Mouse (Mus musculus): ENCODE data around the gene Drc3.

The Drc3 gene

GRCm38 (mm10) chr11:60352559-60353411, at the start of gene Drc3, which contains the start of gene Tom1l2:
Drc3 (plus strand) TSS chr11:60353329.
Tom1l2 (minus strand) TSS chr11:60352905.
- no peaks in the 10 kb centered on the region for H3K9me3 ChIP-seq (ENCODE audit: low read length)
- TF ChIP-seq NANOG (IDR thresholded peaks at IDR 0.05; ENCODE audit: borderline replicate concordance, low read length) (no peak), CTCF (conservative IDR thresholded peaks at IDR 0.05; ENCODE audit: low read length) (no peak), POU5F1 (IDR thresholded peaks at IDR 0.05; ENCODE audit: borderline replicate concordance, low read length) (no peak)
- peak within 1 kb of the TSS; percentile 93 for H3K4me3 ChIP-seq (replicated peaks; ENCODE audit: low read length)
- H3K27me3 ChIP-seq (ENCODE audit: insufficient read depth, low read length) = no peaks in the 10 kb centered on the region
- peaks cover 31% of the 10 kb centered on the region for H3K4me1 ChIP-seq (replicated peaks; ENCODE audit: low read depth, low read length)
- no peaks in the 10 kb centered on the region for H3K36me3 ChIP-seq (ENCODE audit: insufficient read depth, low read length)

- Histone ChIP-seq H3K36me3 (ENCODE audit: insufficient read depth, low read length) (no peaks in the 10 kb centered on the region), H3K4me1 (replicated peaks; ENCODE audit: low read depth, low read length) (peaks cover 64% of the 10 kb centered on the region), H3K4me3 (replicated peaks; ENCODE audit: low read length) (no peak overlapping the region), H3K9me3 (ENCODE audit: low read length) (no peaks in the 10 kb centered on the region), H3K27me3 (ENCODE audit: insufficient read depth, low read length) (no peaks in the 10 kb centered on the region)
- TF ChIP-seq CTCF (conservative IDR thresholded peaks at IDR 0.05; ENCODE audit: low read length) (no peak), NANOG (IDR thresholded peaks at IDR 0.05; ENCODE audit: borderline replicate concordance, low read length) (no peak), POU5F1 (IDR thresholded peaks at IDR 0.05; ENCODE audit: borderline replicate concordance, low read length) (no peak)
Measured at GRCm38 (mm10) chr11:60303497-60303896, 49.6 kb upstream of the Drc3 start.

- H3K4me3 ChIP-seq (replicated peaks; ENCODE audit: low read length) = no peak overlapping the region
- no peaks in the 10 kb centered on the region for H3K9me3 ChIP-seq (ENCODE audit: low read length)
- TF ChIP-seq CTCF (conservative IDR thresholded peaks at IDR 0.05; ENCODE audit: low read length) (no peak), POU5F1 (IDR thresholded peaks at IDR 0.05; ENCODE audit: borderline replicate concordance, low read length) (no peak), NANOG (IDR thresholded peaks at IDR 0.05; ENCODE audit: borderline replicate concordance, low read length) (no peak)
- peaks cover 51% of the 10 kb centered on the region for H3K4me1 ChIP-seq (replicated peaks; ENCODE audit: low read depth, low read length)
- H3K36me3 ChIP-seq (ENCODE audit: insufficient read depth, low read length) = no peaks in the 10 kb centered on the region
- H3K27me3 ChIP-seq (ENCODE audit: insufficient read depth, low read length) = no peaks in the 10 kb centered on the region
Measured at GRCm38 (mm10) chr11:60305611-60306010, 47.5 kb upstream of the Drc3 start.

DNA sequence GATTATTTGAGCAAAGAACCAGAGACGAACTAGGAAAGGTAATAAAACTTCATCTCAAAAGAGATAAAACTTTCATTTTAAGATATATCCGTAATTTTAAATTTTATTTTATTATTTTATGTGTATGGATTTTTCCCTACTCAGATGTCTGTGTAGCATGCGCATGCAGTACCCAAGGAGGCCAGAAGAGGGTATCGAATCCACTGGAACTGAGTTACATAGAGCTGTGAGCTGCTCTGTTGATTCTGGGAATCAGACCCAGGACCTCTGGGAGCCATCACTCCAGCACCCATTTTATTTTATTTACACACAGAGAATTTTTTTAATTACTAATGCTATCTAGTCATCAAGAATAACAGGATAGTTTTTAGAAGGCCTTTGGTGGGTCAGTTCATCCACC, 46.3 kb upstream of the Drc3 start:
- TF ChIP-seq NANOG (IDR thresholded peaks at IDR 0.05; ENCODE audit: borderline replicate concordance, low read length) (no peak), CTCF (conservative IDR thresholded peaks at IDR 0.05; ENCODE audit: low read length) (peak; percentile 95)
- no peaks in the 10 kb centered on the region for H3K36me3 ChIP-seq (ENCODE audit: insufficient read depth, low read length)
- H3K4me1 ChIP-seq (replicated peaks; ENCODE audit: low read depth, low read length) = peaks cover 49% of the 10 kb centered on the region
- H3K27me3 ChIP-seq (ENCODE audit: insufficient read depth, low read length) = no peaks in the 10 kb centered on the region
- no peak overlapping the region for H3K4me3 ChIP-seq (replicated peaks; ENCODE audit: low read length)
- no peaks in the 10 kb centered on the region for H3K9me3 ChIP-seq (ENCODE audit: low read length)

DNA sequence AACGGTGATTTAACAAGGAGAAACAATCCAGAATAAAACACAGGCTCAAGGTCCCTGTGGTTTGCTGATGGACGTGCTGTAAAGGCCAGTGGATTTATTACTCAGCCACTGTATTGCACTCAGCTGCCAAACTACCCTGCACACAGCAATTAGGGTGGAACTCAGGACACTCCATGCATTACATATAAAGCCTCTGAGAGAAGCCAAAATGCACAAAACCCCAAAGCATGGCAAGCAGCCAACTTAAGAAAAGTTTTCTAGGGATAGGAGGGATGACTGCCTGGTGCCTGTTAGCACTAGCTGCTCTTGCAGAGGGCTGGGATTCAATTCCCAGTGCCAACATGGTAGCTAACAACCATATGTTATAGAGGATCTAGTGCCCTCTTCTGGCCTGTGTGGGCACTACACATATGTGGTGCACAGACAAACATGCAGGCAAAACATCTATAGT, 45.7 kb upstream of the Drc3 start:
- Histone ChIP-seq H3K4me3 (replicated peaks; ENCODE audit: low read length) (no peak overlapping the region), H3K4me1 (replicated peaks; ENCODE audit: low read depth, low read length) (peaks cover 44% of the 10 kb centered on the region), H3K36me3 (ENCODE audit: insufficient read depth, low read length) (no peaks in the 10 kb centered on the region), H3K27me3 (ENCODE audit: insufficient read depth, low read length) (no peaks in the 10 kb centered on the region), H3K9me3 (ENCODE audit: low read length) (no peaks in the 10 kb centered on the region)
- no peak for TF ChIP-seq NANOG (IDR thresholded peaks at IDR 0.05; ENCODE audit: borderline replicate concordance, low read length)
- TF ChIP-seq CTCF (conservative IDR thresholded peaks at IDR 0.05; ENCODE audit: low read length) = peak; percentile 62
- no peak for TF ChIP-seq POU5F1 (IDR thresholded peaks at IDR 0.05; ENCODE audit: borderline replicate concordance, low read length)

GRCm38 (mm10) chr11:60308061-60308460, 45.1 kb upstream of the Drc3 start:
- H3K4me3 ChIP-seq (replicated peaks; ENCODE audit: low read length) = no peak overlapping the region
- H3K27me3 ChIP-seq (ENCODE audit: insufficient read depth, low read length) = no peaks in the 10 kb centered on the region
- no peak for TF ChIP-seq POU5F1 (IDR thresholded peaks at IDR 0.05; ENCODE audit: borderline replicate concordance, low read length)
- no peak for TF ChIP-seq NANOG (IDR thresholded peaks at IDR 0.05; ENCODE audit: borderline replicate concordance, low read length)
- TF ChIP-seq CTCF (conservative IDR thresholded peaks at IDR 0.05; ENCODE audit: low read length) = no peak
- H3K4me1 ChIP-seq (replicated peaks; ENCODE audit: low read depth, low read length) = peaks cover 37% of the 10 kb centered on the region
- no peaks in the 10 kb centered on the region for H3K36me3 ChIP-seq (ENCODE audit: insufficient read depth, low read length)
- H3K9me3 ChIP-seq (ENCODE audit: low read length) = no peaks in the 10 kb centered on the region

DNA sequence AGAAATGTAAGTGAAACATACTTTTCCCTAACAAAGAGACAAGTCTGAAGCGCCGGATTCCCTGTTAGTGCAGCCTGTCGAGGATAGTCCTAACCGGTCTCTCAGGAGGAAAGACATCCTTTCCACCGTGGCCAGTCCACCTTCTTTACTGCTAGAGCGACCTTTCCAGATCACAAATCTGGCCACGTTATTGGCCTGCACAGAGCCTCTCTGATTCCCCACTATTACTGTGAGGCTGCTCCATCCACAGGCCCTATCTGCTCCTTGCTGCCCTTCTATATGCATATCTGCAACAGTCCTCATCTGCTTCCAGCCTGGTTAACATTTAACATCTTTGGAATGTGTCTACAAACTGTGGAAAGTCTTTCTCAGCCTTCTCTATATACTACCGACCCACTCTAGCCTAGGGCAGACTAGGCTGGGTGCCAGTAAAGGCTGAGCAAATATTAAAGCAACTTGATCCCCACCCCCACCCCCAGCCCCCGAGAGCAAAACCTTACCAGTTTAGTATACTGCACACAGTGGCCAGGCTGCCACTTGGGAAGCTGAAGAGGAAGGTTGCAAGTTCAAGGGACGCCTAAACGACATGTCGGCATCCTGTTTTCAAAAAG, 44.5 kb upstream of the Drc3 start:
- H3K4me3 ChIP-seq (replicated peaks; ENCODE audit: low read length) = no peak overlapping the region
- H3K36me3 ChIP-seq (ENCODE audit: insufficient read depth, low read length) = no peaks in the 10 kb centered on the region
- no peaks in the 10 kb centered on the region for H3K27me3 ChIP-seq (ENCODE audit: insufficient read depth, low read length)
- TF ChIP-seq NANOG (IDR thresholded peaks at IDR 0.05; ENCODE audit: borderline replicate concordance, low read length) = no peak
- no peak for TF ChIP-seq CTCF (conservative IDR thresholded peaks at IDR 0.05; ENCODE audit: low read length)
- no peak for TF ChIP-seq POU5F1 (IDR thresholded peaks at IDR 0.05; ENCODE audit: borderline replicate concordance, low read length)
- peaks cover 35% of the 10 kb centered on the region for H3K4me1 ChIP-seq (replicated peaks; ENCODE audit: low read depth, low read length)
- H3K9me3 ChIP-seq (ENCODE audit: low read length) = 0 out of 2 replicates have a peak, but pooled peaks cover 4% of the 10 kb centered on the region

GRCm38 (mm10) chr11:60309875-60310274, 43.3 kb upstream of the Drc3 start:
- H3K36me3 ChIP-seq (ENCODE audit: insufficient read depth, low read length) = no peaks in the 10 kb centered on the region
- H3K9me3 ChIP-seq (ENCODE audit: low read length) = 0 out of 2 replicates have a peak, but pooled peaks cover 4% of the 10 kb centered on the region
- TF ChIP-seq NANOG (IDR thresholded peaks at IDR 0.05; ENCODE audit: borderline replicate concordance, low read length) = no peak
- TF ChIP-seq POU5F1 (IDR thresholded peaks at IDR 0.05; ENCODE audit: borderline replicate concordance, low read length) = no peak
- no peak for TF ChIP-seq CTCF (conservative IDR thresholded peaks at IDR 0.05; ENCODE audit: low read length)
- H3K27me3 ChIP-seq (ENCODE audit: insufficient read depth, low read length) = no peaks in the 10 kb centered on the region
- peaks cover 35% of the 10 kb centered on the region for H3K4me1 ChIP-seq (replicated peaks; ENCODE audit: low read depth, low read length)
- H3K4me3 ChIP-seq (replicated peaks; ENCODE audit: low read length) = no peak overlapping the region
